Mouse (Mus musculus) cerebellum, adult 2 months (tissue): ENCODE results near the gene Kcnk4.

Experiments used
- CTCF ChIP-seq: fragments of 200-500 bp; IDR thresholded peaks from 2 replicates; pipeline ENCODE4 v1.5.1; 2011; ENCODE audit warnings: low read depth, mild to moderate bottlenecking, control low read depth, low read length, moderate library complexity, borderline replicate concordance; ENCODE audit not compliant: insufficient read depth
- POLR2A ChIP-seq: fragments of 200-500 bp; IDR thresholded peaks from 2 replicates; pipeline ENCODE4 v1.6.1; 2011; ENCODE audit warnings: low read length, control low read depth, borderline replicate concordance; ENCODE audit not compliant: insufficient read depth

DNA sequence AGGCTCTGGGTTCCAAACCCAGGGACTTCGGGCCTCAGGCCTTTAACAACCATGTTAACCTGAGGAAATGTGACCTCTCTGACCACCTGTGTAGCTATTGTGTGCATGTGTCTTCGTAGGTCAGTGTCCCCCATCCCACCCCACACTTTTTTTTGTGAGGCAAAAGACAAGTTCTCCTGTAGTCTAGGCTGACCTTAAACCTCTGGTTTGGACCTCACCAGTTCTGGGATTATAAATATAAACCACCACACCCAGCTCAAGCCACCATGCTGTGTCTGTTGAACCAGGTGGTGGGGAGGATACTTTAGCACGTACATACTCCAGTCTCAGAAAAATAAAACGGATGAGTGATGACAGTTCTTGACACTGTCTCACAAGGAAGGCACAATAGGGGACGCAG is 15.6 kb upstream of the Kcnk4 start:
- TF ChIP-seq CTCF (no peak), POLR2A (no peak)
